Mouse (Mus musculus) lung, embryonic 16.5 days (tissue): ENCODE measurements around the gene Ndc80. TPM values are rescaled to one million over a fixed set of nuclear protein-coding genes. Genes with fewer than 3 reads are reported as not detected.
A peak's percentile ranks its signal among the peaks of the same experiment; 100 is the strongest.
"Not testable (repeated sequence)": the region's sequence is repeated elsewhere in the genome, so short reads cannot be mapped to it uniquely, and the experiment has no call there.

Source experiments
- ATAC-seq: fragments of 200-750 bp; cut with Nextera tagmentation; 2 replicates; pipeline ENCODE4 v1.8.0; 2017; ENCODE audit warnings: low read depth, mild to moderate bottlenecking, moderate library complexity
- H3K27ac ChIP-seq: fragments of 300-500 bp; sonication (generic); 2 replicates; pipeline ENCODE4 v1.5.1; 2014; ENCODE audit warnings: mild to moderate bottlenecking, control low read depth, low read length
- H3K27me3 ChIP-seq: fragments of 300-500 bp; sonication (generic); 2 replicates; pipeline ENCODE4 v1.6.1; 2014; ENCODE audit warnings: low read depth, low read length, mixed read lengths; ENCODE audit not compliant: control insufficient read depth, insufficient read depth
- H3K36me3 ChIP-seq: fragments of 300-500 bp; sonication (generic); 2 replicates; pipeline ENCODE4 v1.6.1; 2014; ENCODE audit warnings: low read length; ENCODE audit not compliant: control insufficient read depth, insufficient read depth
- H3K4me1 ChIP-seq: fragments of 300-500 bp; sonication (generic); replicated peaks from 2 replicates; pipeline ENCODE4 v1.6.1; 2014; ENCODE audit warnings: low read length, mixed read lengths; ENCODE audit not compliant: control insufficient read depth, insufficient read depth
- H3K4me2 ChIP-seq: fragments of 300-500 bp; sonication (generic); 2 replicates; pipeline ENCODE4 v1.6.1; 2014; ENCODE audit warnings: low read depth, low read length, control low read depth
- H3K4me3 ChIP-seq: fragments of 300-500 bp; sonication (generic); 2 replicates; pipeline ENCODE4 v1.5.1; 2014; ENCODE audit warnings: mild to moderate bottlenecking, low read length, control low read depth
- H3K9ac ChIP-seq: fragments of 300-500 bp; sonication (generic); 2 replicates; pipeline ENCODE4 v1.6.1; 2014; ENCODE audit warnings: low read length, control low read depth
- H3K9me3 ChIP-seq: fragments of 300-500 bp; sonication (generic); 2 replicates; pipeline ENCODE4 v1.6.1; 2016; ENCODE audit warnings: low read length; ENCODE audit not compliant: control insufficient read depth
- WGBS: fragments of 180-500 bp; shearing (Covaris S2); extraction: QIAGEN DNeasy Blood & Tissue Kit; methylation state at CpG from one replicate; pipeline ENCODE4 v1.1.7; 2014; 5-methylcytosine and 5-hydroxymethylcytosine counted together
- polyA plus RNA-seq: library from polyadenylated mRNA; unstranded; fragments of >200 nt; fragmentation: Nextera tagmentation; extraction: Ambion mirVana; gene quantifications from 2 replicates; pipeline ENCODE4 v1.2.1, GENCODE M21; 2015

Ndc80 gene
- polyA plus RNA-seq = 55.1 and 59.5 TPM in 2 replicates

GRCm38 (mm10) chr17:71526711-71527564 is at the start of gene Ndc80:
Ndc80 (minus strand) TSS chr17:71526857.
- Histone ChIP-seq H3K4me2 (peak within 1 kb of the TSS; percentile 65), H3K36me3 (peaks cover 6% of the 10 kb centered on the region; the same call in 1 of the 2 replicates), H3K4me1 (peaks cover 12% of the 10 kb centered on the region), H3K9ac (peak within 1 kb of the TSS; percentile 72), H3K27ac (peak within 1 kb of the TSS; percentile 94), H3K4me3 (peak within 1 kb of the TSS; percentile 87), H3K27me3 (no peaks in the 10 kb centered on the region), H3K9me3 (no peaks in the 10 kb centered on the region)
- under 1% methylated on average over 66 of the region's 66 CpGs for WGBS
- peak; percentile 99 for ATAC-seq

- Histone ChIP-seq H3K4me3 (no peak overlapping the region), H3K9ac (no peak overlapping the region), H3K27ac (no peak overlapping the region), H3K9me3 (no peaks in the 10 kb centered on the region), H3K4me1 (no peaks in the 10 kb centered on the region), H3K27me3 (no peaks in the 10 kb centered on the region), H3K36me3 (no peaks in the 10 kb centered on the region), H3K4me2 (no peak overlapping the region)
- ATAC-seq = no peak
Observed at GRCm38 (mm10) chr17:71561631-71562030, 35.0 kb upstream of the Ndc80 start.

- 5% methylated on average over 11 of the region's 11 CpGs for WGBS
- peak overlapping the region; percentile 100 for H3K4me2 ChIP-seq
- peaks cover 9% of the 10 kb centered on the region for H3K27me3 ChIP-seq
- no peaks in the 10 kb centered on the region for H3K9me3 ChIP-seq
- H3K9ac ChIP-seq = 0 out of 2 replicates have a peak overlapping the region, but pooled peaks have one; percentile 81
- no peaks in the 10 kb centered on the region for H3K36me3 ChIP-seq
- H3K4me1 ChIP-seq = peaks cover 9% of the 10 kb centered on the region
- peak overlapping the region; percentile 75; the same call in 1 of the 2 replicates for H3K4me3 ChIP-seq
- ATAC-seq = no peak
- no peak overlapping the region for H3K27ac ChIP-seq
Observed at GRCm38 (mm10) chr17:71552901-71553300, 26.2 kb upstream of the Ndc80 start.

GRCm38 (mm10) chr17:71551757-71552451 is 25.2 kb upstream of the Ndc80 start, which contains the start of gene Spdya:
Spdya (plus strand) TSS chr17:71552061.
- peaks cover 9% of the 10 kb centered on the region for H3K4me1 ChIP-seq
- no peaks in the 10 kb centered on the region for H3K36me3 ChIP-seq
- H3K4me3 ChIP-seq = peak within 1 kb of the TSS; percentile 75
- WGBS = 0% methylated on average over 73 of the region's 78 CpGs
- peaks cover 9% of the 10 kb centered on the region for H3K27me3 ChIP-seq
- H3K9me3 ChIP-seq = no peaks in the 10 kb centered on the region
- peak within 1 kb of the TSS; percentile 81 for H3K9ac ChIP-seq
- no peak within 1 kb of the TSS for H3K27ac ChIP-seq
- peak; percentile 98 for ATAC-seq
- H3K4me2 ChIP-seq = peak within 1 kb of the TSS; percentile 100

GRCm38 (mm10) chr17:71551350-71551749 is 24.7 kb upstream of the Ndc80 start:
- WGBS = 8% methylated on average over 6 of the region's 6 CpGs
- no peaks in the 10 kb centered on the region for H3K9me3 ChIP-seq
- no peak overlapping the region for H3K27ac ChIP-seq
- peaks cover 9% of the 10 kb centered on the region for H3K27me3 ChIP-seq
- H3K4me2 ChIP-seq = peak overlapping the region; percentile 100
- no peaks in the 10 kb centered on the region for H3K36me3 ChIP-seq
- ATAC-seq = no peak
- H3K9ac ChIP-seq = peak overlapping the region; percentile 69
- H3K4me3 ChIP-seq = peak overlapping the region; percentile 75
- peaks cover 9% of the 10 kb centered on the region for H3K4me1 ChIP-seq

- Histone ChIP-seq H3K9ac (no peak overlapping the region), H3K9me3 (no peaks in the 10 kb centered on the region), H3K27ac (no peak overlapping the region), H3K4me3 (no peak overlapping the region), H3K4me2 (no peak overlapping the region), H3K36me3 (no peaks in the 10 kb centered on the region), H3K4me1 (peaks cover 9% of the 10 kb centered on the region), H3K27me3 (peaks cover 7% of the 10 kb centered on the region)
- ATAC-seq = no peak
- 0% methylated on average over 1 of the region's 1 CpGs for WGBS
Observed at GRCm38 (mm10) chr17:71548586-71548985, 21.9 kb upstream of the Ndc80 start.

- Histone ChIP-seq H3K36me3 (no peaks in the 10 kb centered on the region), H3K27me3 (no peaks in the 10 kb centered on the region), H3K4me3 (no peak overlapping the region), H3K9ac (no peak overlapping the region), H3K4me2 (no peak overlapping the region), H3K4me1 (no peaks in the 10 kb centered on the region), H3K27ac (no peak overlapping the region), H3K9me3 (no peaks in the 10 kb centered on the region)
- 80% methylated on average over 3 of the region's 3 CpGs for WGBS
- no peak for ATAC-seq
Observed at GRCm38 (mm10) chr17:71537164-71537563, 10.5 kb upstream of the Ndc80 start.

- H3K4me3 ChIP-seq, H3K4me2 ChIP-seq, ATAC-seq, H3K9me3 ChIP-seq, H3K27ac ChIP-seq, H3K9ac ChIP-seq, H3K36me3 ChIP-seq, H3K4me1 ChIP-seq, H3K27me3 ChIP-seq: not testable (repeated sequence)
- WGBS = 50% methylated on average over 1 of the region's 1 CpGs
Observed at GRCm38 (mm10) chr17:71535595-71535994, 8.9 kb upstream of the Ndc80 start.

- H3K27me3 ChIP-seq = no peaks in the 10 kb centered on the region
- no peaks in the 10 kb centered on the region for H3K36me3 ChIP-seq
- no peaks in the 10 kb centered on the region for H3K9me3 ChIP-seq
- H3K4me3 ChIP-seq = no peak overlapping the region
- H3K4me2 ChIP-seq = no peak overlapping the region
- ATAC-seq = no peak
- no peak overlapping the region for H3K9ac ChIP-seq
- no peak overlapping the region for H3K27ac ChIP-seq
- H3K4me1 ChIP-seq = peaks cover 12% of the 10 kb centered on the region
Observed at GRCm38 (mm10) chr17:71528042-71528441, 1.4 kb upstream of the Ndc80 start.
